Mouse (Mus musculus): ENCODE measurements at regions not wholly inside any gene's neighbourhood (a gene's known extent, or its start where the extent isn't known, plus 50 kb on each side); places are given as distances from the start of the nearest gene placed in this dataset.
A peak's percentile ranks its signal among the peaks of the same experiment; 100 is the strongest.

GRCm38 (mm10) chr2:147895691-147896090, 151.1 kb downstream of the Foxa2 start:
- TF ChIP-seq EP300 (IDR thresholded peaks at IDR 0.05) (no peak), CTCF (IDR thresholded peaks at IDR 0.05) (peak; percentile 90)
